In the genomic region with DNA sequence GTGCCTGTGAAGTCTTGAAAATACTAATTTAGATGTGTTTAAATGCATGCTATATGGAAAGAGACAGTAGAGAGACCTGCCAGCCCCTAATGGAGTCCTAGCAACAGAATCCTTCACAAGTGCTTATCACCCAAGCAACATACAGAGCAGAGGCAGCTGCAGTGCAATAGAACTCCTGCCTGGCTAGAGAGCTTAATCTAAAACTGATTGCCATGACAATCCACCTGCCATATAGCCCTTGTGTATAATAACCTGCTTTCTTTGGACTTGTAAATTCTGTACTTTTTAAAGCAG, we compare ENCODE assay signal across 8 mouse cellular contexts.
DNase-seq lines count a peak whose midpoint lies in the region; ATAC-seq and TF ChIP-seq lines count a peak whose summit lies in the region.

No protein-coding gene starts in this region.

- peak overlapping the region; percentile 95 for H3K4me3 ChIP-seq in lung, embryonic 15.5 days
- H3K4me3 ChIP-seq in embryonic fibroblast, embryonic 13.5 days (ENCODE audit: insufficient read depth, low read length): peak overlapping the region; percentile 57
- peak overlapping the region; percentile 92 for H3K4me3 ChIP-seq in limb, embryonic 14.5 days (replicated peaks; ENCODE audit: low read length)
- H3K4me3 ChIP-seq in stomach, embryonic 14.5 days (ENCODE audit: low read depth, low read length): peak overlapping the region; percentile 98

- H3K27ac ChIP-seq in lung, embryonic 15.5 days: no peak overlapping the region
- H3K27ac ChIP-seq in embryonic fibroblast, embryonic 13.5 days (ENCODE audit: insufficient read depth, low read length): no peak overlapping the region
- H3K27ac ChIP-seq in limb, embryonic 14.5 days (replicated peaks; ENCODE audit: low read depth, low read length): no peak overlapping the region
- H3K27ac ChIP-seq in stomach, embryonic 14.5 days (ENCODE audit: low read length): no peak overlapping the region

- peaks cover 20% of the 10 kb centered on the region for H3K4me1 ChIP-seq in lung, embryonic 15.5 days
- no peaks in the 10 kb centered on the region; the same call in 1 of the 2 replicates for H3K4me1 ChIP-seq in embryonic fibroblast, embryonic 13.5 days (ENCODE audit: control insufficient read depth, insufficient read depth, low read length)
- H3K4me1 ChIP-seq in limb, embryonic 14.5 days (ENCODE audit: control insufficient read depth, insufficient read depth, low read length): peaks cover 20% of the 10 kb centered on the region
- peaks cover 13% of the 10 kb centered on the region; the same call in 1 of the 2 replicates for H3K4me1 ChIP-seq in stomach, embryonic 14.5 days (ENCODE audit: control insufficient read depth, insufficient read depth, low read length)

- ATAC-seq in lung, embryonic 15.5 days (ENCODE audit: borderline replicate concordance, extremely low read depth, low FRiP score, low TSS enrichment): peak; percentile 37; the same call in 1 of the 2 replicates
- no peak for ATAC-seq in limb, embryonic 14.5 days (ENCODE audit: low FRiP score, low read depth)
- peak; percentile 50; the same call in 1 of the 2 replicates for ATAC-seq in stomach, embryonic 14.5 days (ENCODE audit: insufficient number of reproducible peaks, insufficient read depth, low FRiP score, low read depth)

- TF ChIP-seq CTCF in embryonic fibroblast, embryonic 13.5 days (IDR thresholded peaks at IDR 0.05; ENCODE audit: borderline replicate concordance, insufficient read depth, low read length): no peak

- H3K36me3 ChIP-seq in lung, embryonic 15.5 days: no peaks in the 10 kb centered on the region
- no peaks in the 10 kb centered on the region for H3K36me3 ChIP-seq in limb, embryonic 14.5 days (ENCODE audit: control insufficient read depth, insufficient read depth, low read length)
- no peaks in the 10 kb centered on the region for H3K36me3 ChIP-seq in stomach, embryonic 14.5 days (ENCODE audit: control insufficient read depth, insufficient read depth, low read length)

- H3K27me3 ChIP-seq in lung, embryonic 15.5 days: no peaks in the 10 kb centered on the region
- no peaks in the 10 kb centered on the region for H3K27me3 ChIP-seq in limb, embryonic 14.5 days (ENCODE audit: control insufficient read depth, insufficient read depth, low read length)
- no peaks in the 10 kb centered on the region for H3K27me3 ChIP-seq in stomach, embryonic 14.5 days (ENCODE audit: control insufficient read depth, insufficient read depth, low read length)

- no peaks in the 10 kb centered on the region for H3K9me3 ChIP-seq in lung, embryonic 15.5 days
- H3K9me3 ChIP-seq in limb, embryonic 14.5 days (ENCODE audit: control insufficient read depth, low read length): no peaks in the 10 kb centered on the region
- H3K9me3 ChIP-seq in stomach, embryonic 14.5 days (ENCODE audit: control insufficient read depth, low read depth, low read length): no peaks in the 10 kb centered on the region

- peak overlapping the region; percentile 73 for H3K4me2 ChIP-seq in lung, embryonic 15.5 days
- H3K4me2 ChIP-seq in limb, embryonic 14.5 days (replicated peaks; ENCODE audit: low read depth, low read length, severe bottlenecking): peak overlapping the region; percentile 90
- H3K4me2 ChIP-seq in stomach, embryonic 14.5 days (replicated peaks; ENCODE audit: low read depth, low read length): peak overlapping the region; percentile 93

- DNase-seq in lung, postnatal 36 days: no peak
- DNase-seq in limb, embryonic 14.5 days (ENCODE audit: low spot score): peak; percentile 17
- no peak for DNase-seq in layer of hippocampus, postnatal 36 days
- DNase-seq in urinary bladder, adult 18-20 months (ENCODE audit: low spot score in 2 of 2): no peak
- no peak for DNase-seq in B cell, adult 2 months

- peak overlapping the region; percentile 74 for H3K9ac ChIP-seq in lung, embryonic 15.5 days
- H3K9ac ChIP-seq in limb, embryonic 14.5 days (ENCODE audit: low read depth, low read length, severe bottlenecking): peak overlapping the region; percentile 87
- peak overlapping the region; percentile 69 for H3K9ac ChIP-seq in stomach, embryonic 14.5 days (replicated peaks; ENCODE audit: low read depth, low read length)

- TF ChIP-seq POLR2A in embryonic fibroblast, embryonic 13.5 days (IDR thresholded peaks at IDR 0.05; ENCODE audit: low read depth, low read length): no peak
- TF ChIP-seq POLR2A in limb, embryonic 14.5 days (IDR thresholded peaks at IDR 0.05; ENCODE audit: borderline replicate concordance, extremely low read depth, insufficient read depth, insufficient read length): no peak
